8 mouse cellular contexts compared by ENCODE assay signal in the genomic region with DNA sequence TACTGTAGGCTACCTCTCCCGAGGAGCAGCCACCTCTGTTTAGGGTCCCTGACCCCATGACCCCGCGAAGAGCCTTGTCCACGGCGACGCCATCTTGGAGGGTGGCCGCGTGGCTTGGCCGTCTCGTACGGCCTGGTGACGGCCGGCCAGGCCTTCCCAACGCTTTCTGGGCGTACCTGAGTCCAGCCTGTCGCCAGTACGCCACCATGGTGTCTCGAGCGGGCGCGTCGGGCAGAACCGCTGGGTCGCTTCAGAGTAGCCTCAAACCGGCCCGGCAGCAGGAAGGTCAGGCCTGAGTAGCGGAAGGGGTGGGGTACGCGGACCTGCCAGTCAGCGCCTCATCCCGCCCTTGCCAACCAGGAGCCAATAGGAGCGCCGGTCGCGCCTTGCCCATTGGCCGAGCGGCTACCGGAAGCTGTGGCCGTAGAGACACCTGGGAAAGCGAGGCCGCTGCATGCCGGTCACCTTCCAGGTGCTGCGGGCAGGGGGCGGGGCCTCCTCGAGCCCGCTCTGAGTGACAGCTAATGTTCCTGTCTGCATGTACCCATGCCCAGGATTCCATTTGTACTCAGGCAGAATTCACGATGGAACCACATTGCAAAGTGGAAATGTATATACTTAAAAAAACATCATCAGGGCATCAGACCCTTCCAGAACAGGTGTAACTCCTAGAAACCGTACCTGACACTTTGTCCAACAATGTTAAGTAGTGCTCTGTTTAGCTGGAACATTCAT. TPM values are rescaled to one million over a fixed set of nuclear protein-coding genes. Genes with fewer than 3 reads are reported as not detected.
DNase-seq lines count a peak whose midpoint lies in the region; ATAC-seq and TF ChIP-seq lines count a peak whose summit lies in the region.

A gene (minus strand): TSS at position 317 of the 735 bp plus-strand sequence.

- peak within 1 kb of the TSS; percentile 82 for H3K4me3 ChIP-seq in forebrain, embryonic 10.5 days
- peak within 1 kb of the TSS; percentile 67 for H3K4me3 ChIP-seq in heart, embryonic 15.5 days
- H3K4me3 ChIP-seq in liver, embryonic 14.5 days (ENCODE audit: insufficient read depth in 1 of 2, low read depth in 2 of 2, low read length in 2 of 2) = peak within 1 kb of the TSS; percentile 80 to 81
- H3K4me3 ChIP-seq in neural tube, embryonic 11.5 days (ENCODE audit: low read depth, low read length) = peak within 1 kb of the TSS; percentile 75
- H3K4me3 ChIP-seq in stomach, postnatal 0 days (ENCODE audit: low read depth, low read length) = peak within 1 kb of the TSS; percentile 72

- 3% methylated on average over 48 of the region's 48 CpGs for WGBS in forebrain, embryonic 10.5 days
- WGBS in heart, embryonic 15.5 days = 2% methylated on average over 48 of the region's 48 CpGs
- WGBS in liver, embryonic 14.5 days (ENCODE audit: insufficient replicate concordance) = 2% methylated on average over 48 of the region's 48 CpGs
- WGBS in neural tube, embryonic 11.5 days = 2% methylated on average over 48 of the region's 48 CpGs
- 2% methylated on average over 48 of the region's 48 CpGs for WGBS in stomach, postnatal 0 days

- peaks cover 30% of the 10 kb centered on the region for H3K4me1 ChIP-seq in forebrain, embryonic 10.5 days
- peaks cover 8% of the 10 kb centered on the region for H3K4me1 ChIP-seq in heart, embryonic 15.5 days (replicated peaks)
- peaks cover 4 to 5% of the 10 kb centered on the region in 2 experiments; a peak in 2 of 4 replicates for H3K4me1 ChIP-seq in liver, embryonic 14.5 days (replicated peaks; ENCODE audit: control insufficient read depth in 2 of 2, insufficient read depth in 2 of 2, low read length in 1 of 2)
- peaks cover 5% of the 10 kb centered on the region; the same call in 1 of the 2 replicates for H3K4me1 ChIP-seq in neural tube, embryonic 11.5 days (ENCODE audit: control insufficient read depth, insufficient read depth, low read length)
- no peaks in the 10 kb centered on the region; the same call in 1 of the 2 replicates for H3K4me1 ChIP-seq in stomach, postnatal 0 days (replicated peaks; ENCODE audit: control insufficient read depth, insufficient read depth)

- peaks cover 75% of the 10 kb centered on the region for H3K36me3 ChIP-seq in forebrain, embryonic 10.5 days (replicated peaks)
- H3K36me3 ChIP-seq in heart, embryonic 15.5 days = peaks cover 55% of the 10 kb centered on the region
- H3K36me3 ChIP-seq in liver, embryonic 14.5 days (replicated peaks; ENCODE audit: control insufficient read depth, insufficient read depth, low read depth) = peaks cover 52% of the 10 kb centered on the region
- H3K36me3 ChIP-seq in neural tube, embryonic 11.5 days (ENCODE audit: control insufficient read depth, insufficient read depth, low read length) = peaks cover 7% of the 10 kb centered on the region; the same call in 1 of the 2 replicates
- peaks cover 8% of the 10 kb centered on the region; the same call in 1 of the 2 replicates for H3K36me3 ChIP-seq in stomach, postnatal 0 days (ENCODE audit: control insufficient read depth, insufficient read depth, low read length)

- no peaks in the 10 kb centered on the region for H3K9me3 ChIP-seq in forebrain, embryonic 10.5 days
- no peaks in the 10 kb centered on the region for H3K9me3 ChIP-seq in heart, embryonic 15.5 days (replicated peaks)
- H3K9me3 ChIP-seq in liver, embryonic 14.5 days (ENCODE audit: control insufficient read depth, low read length) = no peaks in the 10 kb centered on the region
- H3K9me3 ChIP-seq in neural tube, embryonic 11.5 days (ENCODE audit: control insufficient read depth, low read length) = no peaks in the 10 kb centered on the region
- H3K9me3 ChIP-seq in stomach, postnatal 0 days (ENCODE audit: control insufficient read depth, low read length) = no peaks in the 10 kb centered on the region

- TF ChIP-seq EP300 in liver, embryonic 14.5 days (IDR thresholded peaks at IDR 0.05; ENCODE audit: low read depth) = 0 out of 2 replicates have a peak, but pooled peaks have one; percentile 7
- no peak for TF ChIP-seq EP300 in stomach, postnatal 0 days (optimal IDR thresholded peaks at IDR 0.05)

- 0 out of 2 replicates have a peak, but pooled peaks have one; percentile 11 for TF ChIP-seq CTCF in liver, embryonic 14.5 days (IDR thresholded peaks at IDR 0.05; ENCODE audit: low read depth)
- peak; percentile 16; the same call in 1 of the 2 replicates for TF ChIP-seq CTCF in stomach, postnatal 0 days (IDR thresholded peaks at IDR 0.05; ENCODE audit: low read depth)

- H3K9ac ChIP-seq in heart, embryonic 15.5 days = peak within 1 kb of the TSS; percentile 79
- H3K9ac ChIP-seq in liver, embryonic 14.5 days (replicated peaks) = peak within 1 kb of the TSS; percentile 90
- peak within 1 kb of the TSS; percentile 85 for H3K9ac ChIP-seq in neural tube, embryonic 11.5 days (ENCODE audit: low read length)
- peak within 1 kb of the TSS; percentile 87 for H3K9ac ChIP-seq in stomach, postnatal 0 days (ENCODE audit: low read length)

- DNase-seq in c-Kit-negative CD71-positive TER-119-positive erythroid progenitor cells, embryonic 14.5 days (ENCODE audit: low read depth, low spot score) = peak; percentile 83
- peak; percentile 92 for DNase-seq in forebrain, embryonic 10.5 days (ENCODE audit: extremely low spot score, low spot score)
- peak; percentile 97 to 99 for DNase-seq in kidney, postnatal 25 days
- DNase-seq in liver, embryonic 14.5 days (ENCODE audit: low read depth in 3 of 3, low spot score in 3 of 3) = peak; percentile 85
- peak; percentile 93 for DNase-seq in neural tube, embryonic 11.5 days (ENCODE audit: low spot score)
- peak; percentile 98 for DNase-seq in stomach, postnatal 0 days (ENCODE audit: low spot score)

- peak; percentile 91 for ATAC-seq in CD4-positive, CD25-positive, alpha-beta regulatory T cell, adult 4 months
- peak; percentile 99 for ATAC-seq in heart, embryonic 15.5 days (replicated peaks; ENCODE audit: insufficient number of reproducible peaks, insufficient read depth, low FRiP score, low read depth)
- ATAC-seq in liver, embryonic 14.5 days (ENCODE audit: insufficient read depth) = peak; percentile 100
- ATAC-seq in neural tube, embryonic 11.5 days (ENCODE audit: insufficient read depth, low FRiP score, low TSS enrichment) = peak; percentile 100
- peak; percentile 100 for ATAC-seq in stomach, postnatal 0 days (ENCODE audit: low FRiP score, low TSS enrichment)

- no peaks in the 10 kb centered on the region for H3K27me3 ChIP-seq in forebrain, embryonic 10.5 days (ENCODE audit: poor library complexity, severe bottlenecking)
- H3K27me3 ChIP-seq in heart, embryonic 15.5 days = no peaks in the 10 kb centered on the region
- H3K27me3 ChIP-seq in liver, embryonic 14.5 days (ENCODE audit: control insufficient read depth, insufficient read depth, low read length) = no peaks in the 10 kb centered on the region
- no peaks in the 10 kb centered on the region for H3K27me3 ChIP-seq in neural tube, embryonic 11.5 days (ENCODE audit: control insufficient read depth, insufficient read depth, low read length)
- H3K27me3 ChIP-seq in stomach, postnatal 0 days (ENCODE audit: control insufficient read depth, insufficient read depth, low read length) = no peaks in the 10 kb centered on the region

- peak within 1 kb of the TSS; percentile 79 for H3K4me2 ChIP-seq in heart, embryonic 15.5 days
- peak within 1 kb of the TSS; percentile 98 for H3K4me2 ChIP-seq in liver, embryonic 14.5 days (ENCODE audit: low read depth)
- H3K4me2 ChIP-seq in neural tube, embryonic 11.5 days (ENCODE audit: low read depth) = peak within 1 kb of the TSS; percentile 97
- H3K4me2 ChIP-seq in stomach, postnatal 0 days (replicated peaks; ENCODE audit: low read depth) = peak within 1 kb of the TSS; percentile 91

- peak within 1 kb of the TSS; percentile 95 for H3K27ac ChIP-seq in forebrain, embryonic 10.5 days
- H3K27ac ChIP-seq in heart, embryonic 15.5 days = peak within 1 kb of the TSS; percentile 76
- H3K27ac ChIP-seq in liver, embryonic 14.5 days = peak within 1 kb of the TSS; percentile 43
- H3K27ac ChIP-seq in neural tube, embryonic 11.5 days (ENCODE audit: low read depth, low read length) = no peak within 1 kb of the TSS
- peak within 1 kb of the TSS; percentile 80 for H3K27ac ChIP-seq in stomach, postnatal 0 days (replicated peaks)

RNA-seq across cellular contexts. Expression of the gene that starts here (rescaled TPM):
- polyA plus RNA-seq in CD4-positive, CD25-positive, alpha-beta regulatory T cell, adult 4 months (2017; shearing (Covaris generic)) = 100 to 1,000 TPM; 552 to 670 TPM
- polyA plus RNA-seq in forebrain, embryonic 10.5 days (2016; fragmentation: Nextera tagmentation; extraction: Ambion mirVana) = 534 and 554 TPM in 2 replicates
- 872 and 1,283 TPM in 2 replicates for polyA plus RNA-seq in heart, embryonic 15.5 days (2015; fragmentation: Nextera tagmentation; extraction: Ambion mirVana)
- 145 and 238 TPM in 2 replicates for polyA plus RNA-seq in liver, embryonic 14.5 days (2012; rRNA removed)
- 467 and 483 TPM in 2 replicates for polyA plus RNA-seq in liver, embryonic 14.5 days (2014; fragmentation: Nextera tagmentation; extraction: Ambion mirVana)
- polyA plus RNA-seq in neural tube, embryonic 11.5 days (2014; fragmentation: Nextera tagmentation; extraction: Ambion mirVana) = 673 and 698 TPM in 2 replicates
- 759 and 851 TPM in 2 replicates for polyA plus RNA-seq in stomach, postnatal 0 days (2015; fragmentation: Nextera tagmentation; extraction: Ambion mirVana)
